Mouse (Mus musculus) retina, postnatal 1 day (tissue): ENCODE measurements around the gene Cald1.

Source experiments
- DNase-seq: peaks from one replicate; pipeline ENCODE4 v3.0.0-alpha.2; 2012

Cald1 gene

GRCm38 (mm10) chr6:34598121-34599065 is at the start of gene Cald1:
TSS of gene Cald1 (plus strand) at chr6:34598500.
- peak; percentile 73 for DNase-seq

- peak; percentile 50 for DNase-seq
These were observed 49.3 kb upstream of the Cald1 start for GRCm38 (mm10) chr6:34549017-34549416.

- DNase-seq: no peak
These were observed 45.7 kb upstream of the Cald1 start for GRCm38 (mm10) chr6:34552489-34553157.

- DNase-seq: no peak
These were observed 43.9 kb upstream of the Cald1 start for GRCm38 (mm10) chr6:34554291-34554997.

- no peak for DNase-seq
These were observed 38.8 kb upstream of the Cald1 start for GRCm38 (mm10) chr6:34559521-34559920.

GRCm38 (mm10) chr6:34565176-34565880 is 33.0 kb upstream of the Cald1 start:
- no peak for DNase-seq

- DNase-seq: no peak
These were observed 31.0 kb upstream of the Cald1 start for GRCm38 (mm10) chr6:34567298-34567697.

GRCm38 (mm10) chr6:34579504-34580068 is 18.7 kb upstream of the Cald1 start:
- no peak for DNase-seq

GRCm38 (mm10) chr6:34583365-34583764 is 14.9 kb upstream of the Cald1 start:
- DNase-seq: no peak

- no peak for DNase-seq
These were observed 10.2 kb upstream of the Cald1 start for GRCm38 (mm10) chr6:34588066-34588465.

GRCm38 (mm10) chr6:34590716-34591115 is 7.6 kb upstream of the Cald1 start:
- DNase-seq: no peak

- DNase-seq: no peak
These were observed 4.9 kb upstream of the Cald1 start for GRCm38 (mm10) chr6:34593353-34593752.

- no peak for DNase-seq
These were observed 984 bp upstream of the Cald1 start for GRCm38 (mm10) chr6:34597316-34597715.

GRCm38 (mm10) chr6:34599171-34599570 is 871 bp downstream of the Cald1 start:
- no peak for DNase-seq

- DNase-seq: no peak
These were observed 1.4 kb downstream of the Cald1 start for GRCm38 (mm10) chr6:34599631-34600111.

- no peak for DNase-seq
These were observed 2.5 kb downstream of the Cald1 start for GRCm38 (mm10) chr6:34600850-34601249.

GRCm38 (mm10) chr6:34602091-34602490 is 3.8 kb downstream of the Cald1 start:
- DNase-seq: no peak

GRCm38 (mm10) chr6:34606407-34606806 is 8.1 kb downstream of the Cald1 start:
- DNase-seq: no peak

- no peak for DNase-seq
These were observed 10.3 kb downstream of the Cald1 start for GRCm38 (mm10) chr6:34608603-34609002.

- peak; percentile 55 for DNase-seq
These were observed 11.9 kb downstream of the Cald1 start for GRCm38 (mm10) chr6:34609892-34610829.

- no peak for DNase-seq
These were observed 14.8 kb downstream of the Cald1 start for GRCm38 (mm10) chr6:34613122-34613521.
